Mouse (Mus musculus): Measurements from ENCODE around the gene Ss18l1.
A peak's percentile ranks its signal among the peaks of the same experiment; 100 is the strongest.

- TF ChIP-seq CTCF (IDR thresholded peaks at IDR 0.05; ENCODE audit: low read depth) (peak; percentile 29; the same call in 1 of the 2 replicates), EP300 (IDR thresholded peaks at IDR 0.05; ENCODE audit: low read depth) (no peak)
These were observed 55.9 kb downstream of the Ss18l1 start for GRCm38 (mm10) chr2:180098167-180098566.

Measured in liver, postnatal 0 days (tissue).